Mouse (Mus musculus): ENCODE measurements around the gene Pcyt2. TPM values are rescaled to one million over a fixed set of nuclear protein-coding genes. Genes with fewer than 3 reads are reported as not detected.

The Pcyt2 gene
- polyA plus RNA-seq, 1 experiment from 2014 or later: 142 TPM

DNA sequence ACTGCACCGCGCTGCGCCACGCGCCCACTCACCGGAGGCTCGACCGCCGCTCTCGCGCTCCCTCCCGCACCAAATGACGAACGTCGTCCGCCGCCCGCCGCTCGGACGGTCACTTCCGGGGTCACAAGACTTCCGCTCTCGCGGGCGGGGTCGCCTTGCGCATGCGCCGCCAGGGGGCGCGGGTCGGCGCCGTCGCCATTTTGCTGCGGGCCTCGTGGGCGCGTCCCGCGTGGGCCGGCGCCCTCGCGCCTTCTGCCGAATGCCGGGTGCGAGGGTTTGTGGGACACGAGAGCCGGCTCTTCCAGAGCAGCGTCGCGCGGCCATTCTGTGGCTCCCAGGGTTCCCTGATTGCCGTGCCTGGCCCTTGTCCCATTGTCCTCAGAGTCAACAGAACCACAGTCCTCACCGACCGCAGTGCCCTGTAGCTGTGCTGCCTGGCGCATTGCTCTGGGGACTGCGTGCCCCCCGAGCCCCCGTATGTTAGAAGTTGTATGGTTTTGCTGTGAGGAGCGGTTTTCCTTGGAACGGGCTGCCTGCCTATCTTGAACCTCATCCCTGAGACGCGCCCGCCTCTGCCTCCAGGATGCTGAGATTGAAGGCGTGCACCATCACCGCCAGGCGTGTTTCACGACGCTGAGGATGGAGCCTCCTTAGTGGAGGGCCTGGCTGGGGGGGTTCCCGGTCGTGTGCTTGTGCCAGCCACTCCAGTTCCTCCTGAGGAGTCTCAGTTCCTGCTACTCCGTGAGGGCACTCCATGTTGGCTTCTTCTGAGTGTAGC lies 36.1 kb downstream of the Pcyt2 start, which contains the start of gene Arhgdia:
Gene Arhgdia, minus strand, starts transcription at position 135 of the 778 bp plus-strand sequence.
- Histone ChIP-seq H3K36me3 (replicated peaks) (peaks cover 77% of the 10 kb centered on the region), H3K27me3 (replicated peaks; ENCODE audit: low read depth, poor library complexity, severe bottlenecking) (no peaks in the 10 kb centered on the region), H3K27ac (replicated peaks) (peak within 1 kb of the TSS; percentile 96), H3K4me3 (peak within 1 kb of the TSS; percentile 92), H3K4me1 (peaks cover 37% of the 10 kb centered on the region), H3K9me3 (peaks cover 5% of the 10 kb centered on the region; the same call in 1 of the 2 replicates)
- 4% methylated on average over 75 of the region's 75 CpGs for WGBS
- peak; percentile 91 for DNase-seq (ENCODE audit: low spot score)

DNA sequence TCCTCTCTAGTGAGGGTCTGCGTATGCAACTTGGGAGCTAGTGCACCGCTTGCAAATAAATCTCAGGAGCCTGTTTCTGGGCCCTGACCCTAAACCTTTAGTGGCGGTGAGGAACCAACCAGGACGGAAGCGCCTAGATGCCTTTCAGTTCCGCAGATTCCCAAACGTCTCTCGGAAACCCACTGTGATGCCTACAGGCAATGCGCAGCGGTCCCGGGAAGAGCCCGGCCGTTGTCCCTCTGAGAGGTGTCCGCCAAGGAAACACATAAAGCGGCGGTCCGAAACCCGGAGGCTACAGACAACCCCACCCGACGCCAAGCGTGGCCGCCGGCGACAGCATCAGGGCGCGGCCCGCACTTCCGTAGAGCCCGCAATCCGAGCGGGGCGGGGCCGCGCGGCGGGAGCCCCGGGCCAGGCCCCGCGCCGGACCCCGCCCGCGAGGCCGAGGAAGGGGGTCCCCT lies 36.8 kb downstream of the Pcyt2 start:
- Histone ChIP-seq H3K4me1 (peaks cover 37% of the 10 kb centered on the region), H3K27me3 (replicated peaks; ENCODE audit: low read depth, poor library complexity, severe bottlenecking) (no peaks in the 10 kb centered on the region), H3K36me3 (replicated peaks) (peaks cover 75% of the 10 kb centered on the region), H3K9me3 (peaks cover 5% of the 10 kb centered on the region; the same call in 1 of the 2 replicates), H3K4me3 (peak overlapping the region; percentile 92), H3K27ac (replicated peaks) (peak overlapping the region; percentile 96)
- WGBS: under 1% methylated on average over 44 of the region's 44 CpGs
- DNase-seq (ENCODE audit: low spot score): peak; percentile 51

DNA sequence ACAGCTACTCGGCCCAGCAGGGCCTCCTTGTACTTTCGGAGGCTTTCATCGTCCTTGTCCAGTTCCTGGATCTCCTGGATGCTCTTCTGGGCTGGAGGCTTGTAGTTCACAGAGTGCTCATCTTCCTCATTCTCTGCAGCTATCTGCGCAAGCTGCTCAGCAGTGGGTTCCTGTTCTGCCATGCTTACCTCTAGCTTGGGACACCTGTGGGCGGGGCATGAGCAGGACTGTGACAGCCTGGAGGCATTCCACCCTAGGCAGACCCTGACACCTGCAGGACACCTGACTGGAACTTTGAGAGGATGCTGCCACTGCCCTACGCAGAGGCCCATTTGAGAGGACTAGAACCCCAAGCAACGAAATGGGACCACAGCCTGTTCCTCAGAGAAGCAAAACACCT lies 37.5 kb downstream of the Pcyt2 start:
- peaks cover 5% of the 10 kb centered on the region; the same call in 1 of the 2 replicates for H3K9me3 ChIP-seq
- no peaks in the 10 kb centered on the region for H3K27me3 ChIP-seq (replicated peaks; ENCODE audit: low read depth, poor library complexity, severe bottlenecking)
- peaks cover 37% of the 10 kb centered on the region for H3K4me1 ChIP-seq
- peak; percentile 19 for DNase-seq (ENCODE audit: low spot score)
- H3K4me3 ChIP-seq: peak overlapping the region; percentile 92
- peak overlapping the region; percentile 96 for H3K27ac ChIP-seq (replicated peaks)
- peaks cover 68% of the 10 kb centered on the region for H3K36me3 ChIP-seq (replicated peaks)
- WGBS: 63% methylated on average over 7 of the region's 7 CpGs

DNA sequence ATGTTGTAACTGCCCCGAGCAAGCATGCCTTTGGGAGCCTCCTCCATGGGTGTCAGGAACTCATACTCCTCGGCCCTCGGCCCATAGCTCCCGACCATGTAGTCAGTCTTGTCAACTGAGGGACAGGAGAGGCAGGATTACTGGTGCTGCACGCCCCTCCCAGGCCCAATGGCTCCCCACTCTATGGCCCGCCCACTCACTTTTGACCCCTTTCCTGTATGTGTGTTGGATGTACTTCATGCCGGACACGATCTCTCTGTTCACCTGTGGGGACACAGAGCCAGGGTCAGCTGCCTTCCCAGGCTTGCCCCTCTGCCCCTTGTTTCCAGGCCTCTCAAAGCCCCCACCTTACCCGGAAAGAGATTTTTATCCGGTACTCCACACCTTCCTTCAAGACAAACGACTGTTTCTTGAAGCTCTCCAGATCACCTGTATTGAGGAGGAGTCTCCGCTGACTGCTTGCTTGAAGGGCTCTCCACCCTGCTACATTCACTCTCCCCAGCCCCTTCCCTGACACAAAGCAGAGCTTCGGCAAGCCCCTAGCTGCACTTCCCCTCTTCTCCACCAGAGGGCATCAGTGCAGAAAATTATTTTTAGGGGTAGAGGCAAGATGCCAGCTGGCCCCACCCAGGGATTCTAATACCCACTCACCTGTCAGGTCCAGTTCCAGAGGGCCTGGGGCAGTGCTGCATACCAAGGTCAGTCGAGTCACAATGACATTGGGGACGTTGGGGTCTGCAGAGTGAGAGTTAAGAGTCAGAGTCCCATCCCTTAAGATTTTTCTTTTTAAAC lies 38.2 kb downstream of the Pcyt2 start:
- Histone ChIP-seq H3K27me3 (replicated peaks; ENCODE audit: low read depth, poor library complexity, severe bottlenecking) (no peaks in the 10 kb centered on the region), H3K4me1 (peaks cover 41% of the 10 kb centered on the region), H3K4me3 (peak overlapping the region; percentile 92), H3K36me3 (replicated peaks) (peaks cover 61% of the 10 kb centered on the region), H3K9me3 (peaks cover 5% of the 10 kb centered on the region; the same call in 1 of the 2 replicates), H3K27ac (replicated peaks) (peak overlapping the region; percentile 96)
- 62% methylated on average over 15 of the region's 15 CpGs for WGBS
- peak; percentile 87 for DNase-seq (ENCODE audit: low spot score)

DNA sequence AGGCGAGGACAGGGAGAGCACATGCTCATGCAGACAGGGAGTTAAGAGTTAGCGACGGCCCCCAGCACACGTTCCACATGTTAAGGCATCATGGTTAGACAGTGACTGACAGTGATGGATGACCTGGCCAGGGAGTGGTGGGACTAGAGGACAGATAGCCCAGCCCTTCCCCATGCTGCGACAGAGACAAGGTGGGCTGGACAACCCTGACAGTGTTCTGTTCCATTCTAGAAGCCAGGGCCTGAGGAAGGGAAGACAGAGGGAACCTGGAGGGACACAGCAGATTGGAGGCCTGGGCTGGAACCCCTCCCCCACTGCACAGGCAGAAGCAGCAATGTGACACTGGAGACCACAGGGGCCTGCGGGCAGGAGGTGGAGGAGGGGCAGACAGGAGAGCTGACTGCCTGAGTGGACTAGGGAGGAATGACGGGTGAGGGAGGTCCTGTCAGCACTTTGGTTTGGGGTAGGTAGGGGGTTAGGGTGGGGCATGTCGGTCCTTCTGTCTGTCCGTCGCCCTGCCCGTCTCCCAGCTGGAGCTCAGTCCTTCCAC lies 39.0 kb downstream of the Pcyt2 start:
- peaks cover 49% of the 10 kb centered on the region for H3K4me1 ChIP-seq
- DNase-seq (ENCODE audit: low spot score): peak; percentile 49

DNA sequence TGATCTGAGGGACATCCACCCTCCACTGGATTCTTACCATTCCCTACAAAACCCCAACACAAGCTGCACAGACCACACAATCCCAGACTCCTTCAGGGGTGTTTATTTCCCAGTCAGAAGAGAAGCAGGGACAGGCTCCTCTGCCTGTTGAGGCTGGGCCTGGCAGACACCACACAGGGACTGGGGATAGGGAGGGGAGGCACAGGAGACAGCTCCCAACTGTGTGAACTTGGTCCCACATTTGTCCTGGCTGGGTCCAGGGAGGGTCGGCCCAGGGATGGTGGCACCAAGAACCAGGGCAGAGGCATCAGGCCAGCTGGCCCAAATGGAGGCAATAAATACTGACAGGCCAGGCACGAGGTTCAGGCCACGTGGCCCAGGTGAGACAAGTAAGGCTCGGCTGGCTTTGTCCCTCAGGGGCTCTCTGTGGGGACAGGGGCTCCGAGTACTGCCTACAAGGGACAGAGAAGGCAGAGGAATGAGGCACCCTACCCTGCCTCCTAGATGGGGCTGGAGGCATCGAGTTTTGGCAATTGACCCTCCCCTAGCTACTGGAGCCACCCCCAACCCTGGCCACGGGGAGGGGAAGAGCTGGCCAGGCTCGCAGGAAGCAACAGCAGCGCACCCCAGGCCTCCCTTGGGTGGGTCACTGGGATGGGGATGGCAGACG lies 39.6 kb downstream of the Pcyt2 start:
- WGBS: 88% methylated on average over 10 of the region's 10 CpGs
- peaks cover 47% of the 10 kb centered on the region for H3K36me3 ChIP-seq (replicated peaks)
- no peak for DNase-seq (ENCODE audit: low spot score)
- H3K27ac ChIP-seq (replicated peaks): peak overlapping the region; percentile 48; the same call in 1 of the 2 replicates
- no peaks in the 10 kb centered on the region for H3K9me3 ChIP-seq
- peak overlapping the region; percentile 92 for H3K4me3 ChIP-seq
- H3K27me3 ChIP-seq (replicated peaks; ENCODE audit: low read depth, poor library complexity, severe bottlenecking): no peaks in the 10 kb centered on the region
- peaks cover 49% of the 10 kb centered on the region for H3K4me1 ChIP-seq

More for the DNA sequence above, 39.0 kb downstream of the Pcyt2 start:
- H3K27me3 ChIP-seq (replicated peaks; ENCODE audit: low read depth, poor library complexity, severe bottlenecking): no peaks in the 10 kb centered on the region
- peak overlapping the region; percentile 92 for H3K4me3 ChIP-seq
- H3K27ac ChIP-seq (replicated peaks): peak overlapping the region; percentile 66
- H3K9me3 ChIP-seq: peaks cover under 1% of the 10 kb centered on the region; the same call in 1 of the 2 replicates
- 75% methylated on average over 11 of the region's 11 CpGs for WGBS
- peaks cover 54% of the 10 kb centered on the region for H3K36me3 ChIP-seq (replicated peaks)

DNA sequence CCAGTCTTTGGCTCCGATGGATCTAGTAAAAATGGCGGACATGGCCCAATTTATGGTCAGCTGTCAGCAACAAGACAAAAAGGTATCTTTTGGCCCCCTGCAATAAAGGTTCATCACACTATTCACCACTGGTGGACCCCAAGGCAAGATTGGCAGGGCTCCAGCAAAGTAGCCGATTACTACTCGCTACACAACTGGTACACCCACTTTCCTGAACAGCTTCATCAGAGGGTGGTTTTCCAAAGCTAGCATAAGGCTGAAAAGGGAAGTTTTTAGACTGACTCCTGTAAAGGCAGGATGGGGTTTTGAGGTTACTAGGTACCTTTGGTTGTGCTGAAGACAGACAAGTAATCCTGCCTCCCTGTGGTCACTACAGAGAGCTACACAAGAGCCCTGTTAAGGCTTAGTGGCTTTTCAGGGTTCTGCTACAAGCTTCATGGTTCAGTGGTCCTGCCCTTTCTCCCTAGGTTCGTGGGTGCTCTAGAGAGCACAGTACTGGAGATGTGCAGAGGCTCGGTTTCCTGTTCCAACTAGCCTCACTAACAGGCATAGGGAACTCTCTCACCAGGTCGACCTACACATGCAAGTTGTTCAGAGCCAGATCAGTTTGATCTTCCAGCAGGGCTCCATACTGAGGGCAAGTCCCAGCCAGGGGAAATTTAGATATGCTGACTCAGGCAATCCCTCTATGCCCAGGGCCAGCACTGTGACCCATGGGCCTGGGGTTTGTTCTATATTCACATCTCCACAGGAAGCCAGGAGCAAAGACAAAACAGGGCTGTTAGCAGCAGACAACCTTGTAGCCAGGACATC lies 40.3 kb downstream of the Pcyt2 start:
- Histone ChIP-seq H3K4me1 (peaks cover 47% of the 10 kb centered on the region), H3K9me3 (no peaks in the 10 kb centered on the region), H3K36me3 (replicated peaks) (peaks cover 42% of the 10 kb centered on the region), H3K4me3 (peak overlapping the region; percentile 92; the same call in 1 of the 2 replicates), H3K27me3 (replicated peaks; ENCODE audit: low read depth, poor library complexity, severe bottlenecking) (no peaks in the 10 kb centered on the region), H3K27ac (replicated peaks) (0 out of 2 replicates have a peak overlapping the region, but pooled peaks have one; percentile 48)
- no peak for DNase-seq (ENCODE audit: low spot score)
- 83% methylated on average over 7 of the region's 7 CpGs for WGBS

DNA sequence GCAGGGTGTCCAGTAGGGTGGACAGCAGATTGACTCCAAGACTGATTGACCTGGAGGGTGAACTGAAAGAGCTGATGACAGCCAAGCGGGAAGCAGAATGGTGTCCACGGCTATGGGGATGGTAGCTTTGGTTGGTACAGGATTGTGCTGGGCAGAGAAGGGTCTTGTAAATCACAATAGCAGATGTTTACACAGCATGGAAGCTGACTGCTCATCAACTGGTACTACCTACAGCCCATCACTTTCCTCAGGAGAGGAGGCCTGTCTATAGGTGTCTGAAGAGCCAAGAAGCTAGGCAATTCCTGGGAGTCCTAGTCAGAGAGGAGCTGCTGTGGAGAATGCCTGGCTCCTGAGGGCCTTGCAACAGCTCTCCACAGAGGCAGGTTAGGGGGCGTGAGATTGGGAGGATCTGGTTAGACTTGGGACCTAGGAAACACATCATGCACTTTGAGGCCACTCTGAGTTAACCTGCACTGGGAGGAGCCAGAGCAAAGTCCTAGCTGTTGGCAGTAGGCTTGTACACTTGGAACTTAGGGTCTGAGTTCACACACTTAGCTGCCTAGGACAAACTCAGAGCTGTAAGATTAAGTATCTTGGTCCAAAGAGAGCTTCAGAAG lies 41.3 kb downstream of the Pcyt2 start:
- Histone ChIP-seq H3K27ac (replicated peaks) (no peak overlapping the region), H3K4me3 (peak overlapping the region; percentile 19; the same call in 1 of the 2 replicates), H3K4me1 (peaks cover 45% of the 10 kb centered on the region), H3K9me3 (no peaks in the 10 kb centered on the region), H3K27me3 (replicated peaks; ENCODE audit: low read depth, poor library complexity, severe bottlenecking) (no peaks in the 10 kb centered on the region), H3K36me3 (replicated peaks) (peaks cover 45% of the 10 kb centered on the region)
- WGBS: 90% methylated on average over 3 of the region's 3 CpGs
- DNase-seq (ENCODE audit: low spot score): no peak

DNA sequence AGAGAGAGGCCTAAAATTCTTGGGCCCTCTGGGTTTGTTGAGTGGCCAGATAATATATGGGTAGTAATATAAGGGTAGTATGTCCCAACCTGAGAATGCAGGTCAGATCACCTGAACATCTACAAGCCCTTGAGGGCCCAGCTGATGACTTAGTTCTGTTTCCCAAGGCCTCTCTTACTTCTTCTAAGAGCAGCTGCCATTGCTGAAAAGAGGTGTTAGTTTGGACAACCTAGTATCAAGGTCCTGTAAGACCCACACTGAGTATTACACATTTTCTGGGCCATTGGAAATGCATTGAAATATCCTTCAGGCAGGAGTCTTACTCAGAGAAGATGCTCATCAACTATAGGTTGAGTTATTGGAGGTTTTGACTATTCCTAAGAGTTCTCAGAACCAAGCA lies 41.8 kb downstream of the Pcyt2 start:
- Histone ChIP-seq H3K36me3 (replicated peaks) (peaks cover 50% of the 10 kb centered on the region), H3K4me1 (peaks cover 49% of the 10 kb centered on the region), H3K27ac (replicated peaks) (no peak overlapping the region), H3K4me3 (no peak overlapping the region), H3K9me3 (no peaks in the 10 kb centered on the region), H3K27me3 (replicated peaks; ENCODE audit: low read depth, poor library complexity, severe bottlenecking) (no peaks in the 10 kb centered on the region)
- no peak for DNase-seq (ENCODE audit: low spot score)

DNA sequence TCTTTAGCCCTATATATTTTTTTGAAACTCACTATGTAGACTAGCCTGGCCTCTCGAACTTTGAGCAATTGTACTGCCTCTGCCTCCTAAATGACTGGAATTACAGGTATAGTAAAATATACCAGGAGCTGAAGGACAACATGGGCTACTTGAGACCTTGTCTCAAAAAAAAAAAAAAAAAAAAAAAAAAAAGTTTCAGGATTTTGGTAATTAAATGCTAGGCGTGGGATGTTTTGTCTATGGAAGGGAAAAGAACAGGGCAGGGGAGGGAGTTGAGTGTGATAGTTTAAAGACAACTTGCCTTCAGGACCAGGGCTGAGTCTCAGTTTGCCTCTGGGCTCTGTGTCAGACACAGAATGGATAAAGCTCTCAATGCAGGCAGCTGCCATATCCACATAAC lies 42.7 kb downstream of the Pcyt2 start:
- H3K36me3 ChIP-seq (replicated peaks): peaks cover 56% of the 10 kb centered on the region
- WGBS: 79% methylated on average over 2 of the region's 2 CpGs

DNA sequence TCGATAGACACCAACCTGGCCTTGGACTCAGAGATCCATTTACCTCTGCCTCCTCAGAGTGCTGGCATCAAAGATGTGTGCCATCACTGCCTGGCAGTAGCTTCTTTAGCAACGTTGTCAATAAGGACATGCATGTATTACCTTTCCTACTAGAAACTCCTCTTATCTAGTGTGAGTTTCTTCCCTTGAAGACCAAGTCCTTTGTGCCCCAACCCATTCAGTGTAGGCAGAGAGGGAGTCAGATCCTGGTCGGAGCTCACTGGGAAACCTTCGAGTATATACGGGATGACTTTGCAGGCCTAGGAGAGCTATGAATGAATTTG lies 43.5 kb downstream of the Pcyt2 start:
- H3K27ac ChIP-seq (replicated peaks): peak overlapping the region; percentile 96

More for the DNA sequence above, 42.7 kb downstream of the Pcyt2 start:
- DNase-seq (ENCODE audit: low spot score): no peak
- no peak overlapping the region for H3K27ac ChIP-seq (replicated peaks)
- H3K27me3 ChIP-seq (replicated peaks; ENCODE audit: low read depth, poor library complexity, severe bottlenecking): no peaks in the 10 kb centered on the region
- peak overlapping the region; percentile 64 for H3K4me3 ChIP-seq
- H3K4me1 ChIP-seq: peaks cover 48% of the 10 kb centered on the region
- no peaks in the 10 kb centered on the region for H3K9me3 ChIP-seq

More for the DNA sequence above, 43.5 kb downstream of the Pcyt2 start:
- DNase-seq (ENCODE audit: low spot score): no peak
- Histone ChIP-seq H3K27me3 (replicated peaks; ENCODE audit: low read depth, poor library complexity, severe bottlenecking) (no peaks in the 10 kb centered on the region), H3K4me3 (peak overlapping the region; percentile 64), H3K9me3 (no peaks in the 10 kb centered on the region), H3K4me1 (peaks cover 40% of the 10 kb centered on the region), H3K36me3 (replicated peaks) (peaks cover 56% of the 10 kb centered on the region)
- WGBS: 50% methylated on average over 5 of the region's 5 CpGs

All from embryonic facial prominence, embryonic 10.5 days (tissue).